Mouse (Mus musculus) testis, postnatal 10 days (tissue): ENCODE data around the gene Chmp6.

Experiments used
- DNase-seq: peaks from one replicate; pipeline ENCODE4 v3.0.0; 2021; ENCODE audit warnings: low spot score

The Chmp6 gene

DNA sequence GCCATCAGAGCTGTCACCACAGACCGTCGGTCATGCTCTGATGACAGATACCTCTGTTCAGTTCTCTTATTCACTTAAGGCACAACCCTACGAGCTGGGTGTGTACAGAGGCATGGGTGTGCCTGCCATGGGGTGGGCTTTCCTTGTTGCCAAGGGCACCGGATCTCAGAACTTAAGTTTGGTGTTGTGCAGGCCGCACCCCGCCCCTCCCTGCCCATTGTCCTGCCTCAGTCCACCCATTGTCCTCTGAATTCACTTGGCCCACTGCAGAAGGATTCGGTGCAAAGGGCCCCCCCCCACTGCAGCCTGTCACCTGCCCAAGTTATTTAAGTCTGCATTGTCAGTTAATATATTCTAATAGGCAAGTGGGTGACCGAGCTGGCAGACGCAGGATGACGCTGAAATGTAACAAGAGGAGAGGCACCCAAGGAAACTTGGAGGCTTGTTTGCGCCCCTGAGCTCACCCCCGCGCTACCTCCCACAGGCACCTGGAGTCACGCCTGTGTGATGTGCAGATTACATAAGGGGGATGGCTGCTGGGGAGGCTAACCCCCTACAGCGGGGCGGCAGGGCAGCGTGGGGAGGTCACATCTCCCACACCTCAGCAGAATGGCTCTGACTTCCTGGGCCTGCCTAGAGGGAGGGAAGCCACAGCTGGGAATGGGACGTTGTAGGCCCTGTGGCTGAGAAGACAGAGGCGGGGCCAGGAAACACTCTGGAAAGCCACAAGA, 24.7 kb downstream of the Chmp6 start:
- no peak for DNase-seq

GRCm38 (mm10) chr11:119939073-119939710, 26.0 kb downstream of the Chmp6 start:
- DNase-seq: no peak

GRCm38 (mm10) chr11:119939711-119940106, 26.5 kb downstream of the Chmp6 start:
- DNase-seq: no peak

GRCm38 (mm10) chr11:119940142-119940541, 26.9 kb downstream of the Chmp6 start:
- no peak for DNase-seq

- no peak for DNase-seq
These were observed 28.6 kb downstream of the Chmp6 start for GRCm38 (mm10) chr11:119941794-119942193.

GRCm38 (mm10) chr11:119942201-119942726, 29.0 kb downstream of the Chmp6 start:
- peak; percentile 73 for DNase-seq

DNA sequence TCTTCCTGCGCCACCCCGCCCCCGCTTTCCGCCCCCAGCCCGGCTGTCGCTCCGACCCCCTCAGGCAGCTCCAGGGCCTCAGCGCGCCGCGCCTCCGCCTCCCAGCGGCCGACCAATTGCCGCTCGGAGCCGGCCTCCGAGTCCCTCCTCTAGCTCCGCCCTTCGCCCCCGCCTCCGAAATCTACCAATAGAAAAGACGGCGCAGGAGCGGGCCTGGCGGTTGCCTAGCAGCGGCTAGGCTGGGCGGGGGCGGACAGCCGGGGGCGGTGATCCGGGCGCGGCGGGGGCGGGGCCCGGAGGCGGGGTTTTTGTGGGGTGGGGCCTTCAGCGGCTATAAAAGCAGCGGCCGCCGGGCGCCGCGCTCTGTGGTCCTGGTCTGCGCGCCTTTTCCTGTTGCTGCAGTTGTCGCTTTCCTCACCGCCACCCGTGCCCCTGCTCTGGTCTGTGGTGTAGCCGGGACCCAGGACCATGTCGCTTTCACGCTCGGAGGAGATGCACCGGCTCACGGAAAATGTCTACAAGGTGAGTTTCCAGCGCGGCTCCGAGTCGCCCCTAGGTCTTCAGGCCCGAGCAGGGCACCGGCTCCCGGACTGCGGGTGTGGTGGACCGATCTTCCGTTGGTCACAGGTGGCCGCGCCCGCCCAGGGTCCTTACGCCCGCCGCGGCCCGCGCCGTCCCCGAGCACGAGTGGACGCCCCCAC, 29.6 kb downstream of the Chmp6 start, which contains the start of gene Baiap2:
Baiap2 (plus strand) TSS at position 37 of the 701 bp plus-strand sequence.
- peak; percentile 100 for DNase-seq

GRCm38 (mm10) chr11:119943428-119943988, 30.3 kb downstream of the Chmp6 start:
- no peak for DNase-seq

DNA sequence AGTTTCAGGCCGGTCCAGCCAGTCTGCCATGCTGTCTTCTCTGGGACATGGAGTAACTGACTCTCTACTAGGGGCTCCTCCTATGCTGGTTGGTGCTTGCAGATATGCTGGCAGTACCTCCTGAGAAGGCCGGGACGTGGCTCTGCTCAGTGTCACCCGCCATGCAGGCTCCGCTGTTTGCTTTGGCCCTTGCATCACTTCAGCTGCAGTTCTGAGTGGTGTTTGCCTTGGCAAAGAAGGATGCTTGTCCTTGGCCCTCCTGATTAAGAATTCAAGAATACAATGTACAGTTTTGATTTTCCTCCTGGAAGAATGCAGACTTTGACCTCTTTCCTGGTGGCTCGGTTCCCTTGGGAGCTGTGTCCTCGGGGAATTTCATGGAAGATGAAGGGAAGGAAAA, 32.1 kb downstream of the Chmp6 start:
- no peak for DNase-seq

DNA sequence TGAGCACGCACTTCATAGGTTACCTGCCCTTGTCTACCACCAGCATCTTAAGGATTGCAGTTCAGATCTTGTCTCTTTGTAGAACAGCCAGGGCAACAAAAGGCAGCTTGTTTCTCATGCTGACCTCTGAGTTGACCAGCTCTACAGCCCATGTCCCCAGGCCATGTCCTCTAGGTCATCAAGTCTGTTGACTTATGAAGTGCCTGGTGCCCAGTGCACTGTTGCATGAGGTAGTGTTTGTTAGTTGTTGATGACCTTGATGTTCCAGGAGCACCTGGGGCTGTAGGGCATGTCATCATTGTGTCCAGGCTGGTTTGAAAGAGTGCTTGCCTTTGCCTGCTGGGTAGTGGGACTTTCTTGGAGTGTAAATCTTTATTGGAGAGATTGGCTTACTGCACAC, 34.2 kb downstream of the Chmp6 start:
- DNase-seq: no peak

- DNase-seq: no peak
These were observed 34.7 kb downstream of the Chmp6 start for GRCm38 (mm10) chr11:119947897-119948296.

GRCm38 (mm10) chr11:119948305-119948704, 35.1 kb downstream of the Chmp6 start:
- DNase-seq: no peak

DNA sequence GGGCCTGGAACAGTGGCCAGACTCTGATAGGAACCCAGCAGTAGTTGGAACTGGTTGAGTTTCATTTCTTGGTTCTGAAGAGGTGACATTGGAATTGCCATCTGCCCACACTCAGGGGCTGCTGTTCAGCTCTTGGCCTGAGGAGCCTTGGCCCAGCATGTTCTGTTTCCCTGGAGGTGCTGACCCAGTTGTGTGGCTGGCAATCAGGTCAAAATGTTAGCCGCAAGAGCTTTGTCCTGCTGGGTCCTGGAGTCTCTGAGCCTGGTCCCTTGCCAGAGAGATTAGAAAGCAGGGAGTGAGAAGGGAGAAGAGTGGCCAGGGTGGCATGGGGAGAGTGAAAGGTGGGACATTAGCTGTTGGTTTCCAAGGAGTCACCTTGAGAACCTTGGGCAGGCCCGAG, 35.6 kb downstream of the Chmp6 start:
- DNase-seq: no peak

GRCm38 (mm10) chr11:119950535-119950934, 37.3 kb downstream of the Chmp6 start:
- DNase-seq: no peak

- no peak for DNase-seq
These were observed 38.1 kb downstream of the Chmp6 start for GRCm38 (mm10) chr11:119951326-119951725.

GRCm38 (mm10) chr11:119952429-119953224, 39.4 kb downstream of the Chmp6 start:
- DNase-seq: peak; percentile 70

DNA sequence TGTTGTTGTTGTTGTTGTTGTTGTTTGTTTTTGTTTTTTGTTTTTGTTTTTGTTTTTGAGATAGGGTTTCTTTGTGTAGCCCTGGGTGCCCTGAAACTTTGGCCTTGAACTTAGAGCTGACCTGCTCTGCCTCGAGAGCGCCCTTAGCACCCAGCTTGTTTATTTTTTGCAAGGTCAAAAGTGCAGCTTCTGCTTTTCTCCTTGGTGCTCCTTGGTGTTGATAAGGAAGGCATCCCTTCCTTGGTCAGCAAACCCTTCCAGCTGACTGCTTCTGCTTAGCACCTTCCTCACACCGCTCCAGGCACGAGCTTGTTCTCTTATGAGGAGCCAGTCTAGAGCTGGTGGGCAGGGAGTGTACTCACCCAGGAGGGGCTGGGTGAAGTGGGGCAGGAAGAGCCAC, 41.0 kb downstream of the Chmp6 start:
- no peak for DNase-seq

GRCm38 (mm10) chr11:119954749-119955337, 41.6 kb downstream of the Chmp6 start:
- no peak for DNase-seq

DNA sequence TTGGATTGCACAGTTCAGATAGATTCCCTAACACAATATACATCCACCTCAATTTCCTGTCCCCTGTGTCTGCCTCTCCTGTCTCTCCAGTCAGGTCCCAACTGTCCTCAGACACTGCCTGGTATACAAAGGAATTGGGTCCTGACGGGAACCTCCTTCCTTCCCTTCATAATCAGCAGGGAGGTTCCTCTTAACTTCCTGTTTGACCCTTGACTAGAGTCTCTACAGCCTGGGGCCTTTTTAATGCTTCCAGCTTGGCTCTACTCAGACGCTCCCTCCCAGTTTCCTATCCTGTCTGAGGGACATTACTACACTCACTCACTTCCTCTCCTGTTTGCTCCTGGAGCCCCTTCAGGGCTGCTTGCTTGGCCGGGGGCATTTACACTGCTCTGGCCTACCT, 42.2 kb downstream of the Chmp6 start:
- no peak for DNase-seq

- no peak for DNase-seq
These were observed 43.3 kb downstream of the Chmp6 start for GRCm38 (mm10) chr11:119956590-119956989.

- no peak for DNase-seq
These were observed 45.6 kb downstream of the Chmp6 start for GRCm38 (mm10) chr11:119958856-119959255.
